Mouse (Mus musculus) hindbrain, embryonic 14.5 days (tissue): ENCODE measurements at regions not wholly inside any gene's neighbourhood (a gene's known extent, or its start where the extent isn't known, plus 50 kb on each side); places are given as distances from the start of the nearest gene placed in this dataset.

Experiments
- ATAC-seq: fragments of 200-750 bp; cut with Nextera tagmentation; 2 replicates; pipeline ENCODE4 v1.8.0; 2017; ENCODE audit warnings: moderate number of reproducible peaks, mild to moderate bottlenecking, moderate TSS enrichment, moderate library complexity; ENCODE audit not compliant: low FRiP score
- DNase-seq: peaks from one replicate; pipeline ENCODE4 v3.0.0-alpha.2; 2015; ENCODE audit warnings: low spot score
- H3K27ac ChIP-seq: fragments of 300-500 bp; sonication (generic); 2 replicates; pipeline ENCODE4 v1.5.1; 2014; ENCODE audit warnings: mild to moderate bottlenecking, moderate library complexity
- H3K27me3 ChIP-seq: fragments of 300-500 bp; sonication (generic); 2 replicates; pipeline ENCODE4 v1.6.1; 2014; ENCODE audit warnings: mild to moderate bottlenecking, low read length, mixed read lengths; ENCODE audit not compliant: control insufficient read depth, insufficient read depth
- H3K36me3 ChIP-seq: fragments of 300-500 bp; sonication (generic); replicated peaks from 2 replicates; pipeline ENCODE4 v1.6.1; 2014; ENCODE audit not compliant: control insufficient read depth, insufficient read depth
- H3K4me1 ChIP-seq: fragments of 300-500 bp; sonication (generic); replicated peaks from 2 replicates; pipeline ENCODE4 v1.6.1; 2014; ENCODE audit warnings: antibody characterized with exemption, low read length, mixed read lengths; ENCODE audit not compliant: control insufficient read depth, insufficient read depth
- H3K4me2 ChIP-seq: fragments of 300-500 bp; sonication (generic); replicated peaks from 2 replicates; pipeline ENCODE4 v1.6.1; 2014; ENCODE audit warnings: mild to moderate bottlenecking, moderate library complexity
- H3K4me3 ChIP-seq: fragments of 300-500 bp; sonication (generic); replicated peaks from 2 replicates; pipeline ENCODE4 v1.5.1; 2014; ENCODE audit warnings: mild to moderate bottlenecking, low read length
- H3K9ac ChIP-seq: fragments of 300-500 bp; sonication (generic); 2 replicates; pipeline ENCODE4 v1.6.1; 2014
- H3K9me3 ChIP-seq: fragments of 300-500 bp; sonication (generic); 2 replicates; pipeline ENCODE4 v1.6.1; 2016; ENCODE audit warnings: low read length; ENCODE audit not compliant: control insufficient read depth
- WGBS: fragments of 180-500 bp; shearing (Covaris S2); extraction: QIAGEN DNeasy Blood & Tissue Kit; methylation state at CpG from one replicate; pipeline ENCODE4 v1.1.7; 2014; 5-methylcytosine and 5-hydroxymethylcytosine counted together

- H3K9ac ChIP-seq, result no peak overlapping the region
- 74% methylated on average over 1 of the region's 1 CpGs for WGBS
- no peaks in the 10 kb centered on the region for H3K4me1 ChIP-seq
- H3K9me3 ChIP-seq, result no peaks in the 10 kb centered on the region
- H3K27ac ChIP-seq, result no peak overlapping the region
- no peak overlapping the region for H3K4me2 ChIP-seq
- H3K4me3 ChIP-seq, result no peak overlapping the region
- H3K36me3 ChIP-seq, result no peaks in the 10 kb centered on the region
- ATAC-seq (no peak), DNase-seq (no peak)
- no peaks in the 10 kb centered on the region for H3K27me3 ChIP-seq
These were observed 114.6 kb upstream of the Slco6d1 start for GRCm38 (mm10) chr1:98306363-98306762.

- Histone ChIP-seq H3K4me1 (no peaks in the 10 kb centered on the region), H3K4me2 (no peak overlapping the region), H3K27me3 (no peaks in the 10 kb centered on the region), H3K9me3 (no peaks in the 10 kb centered on the region), H3K4me3 (no peak overlapping the region), H3K27ac (no peak overlapping the region), H3K36me3 (no peaks in the 10 kb centered on the region), H3K9ac (no peak overlapping the region)
- 92% methylated on average over 2 of the region's 2 CpGs for WGBS
- ATAC-seq (no peak), DNase-seq (no peak)
These were observed 113.4 kb upstream of the Slco6d1 start for GRCm38 (mm10) chr1:98307519-98307918.

DNA sequence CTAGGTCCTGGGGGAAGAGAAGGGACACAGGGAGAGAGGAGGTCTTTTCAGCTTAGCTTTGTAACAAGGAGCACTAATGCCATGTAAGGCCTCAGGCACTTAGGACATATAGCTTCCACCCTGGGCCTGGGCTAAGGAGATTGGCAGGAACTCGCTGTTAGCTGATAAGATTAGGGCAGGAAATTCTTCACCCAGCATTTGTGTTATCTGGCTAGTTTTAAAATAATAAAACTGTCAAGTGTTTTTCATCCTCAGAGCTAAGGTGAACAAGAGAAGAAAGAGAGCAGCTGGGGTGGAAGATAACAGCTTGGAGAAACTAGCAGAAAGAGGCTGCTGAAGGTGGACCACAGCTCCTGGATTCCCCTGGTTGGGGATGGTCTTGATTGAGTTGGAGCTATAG, 111.0 kb upstream of the Slco6d1 start:
- Histone ChIP-seq H3K36me3 (no peaks in the 10 kb centered on the region), H3K4me2 (no peak overlapping the region), H3K4me1 (no peaks in the 10 kb centered on the region), H3K27ac (no peak overlapping the region), H3K4me3 (no peak overlapping the region), H3K9me3 (no peaks in the 10 kb centered on the region), H3K9ac (no peak overlapping the region), H3K27me3 (no peaks in the 10 kb centered on the region)
- WGBS, result 81% methylated on average over 1 of the region's 1 CpGs
- DNase-seq, result no peak
- no peak for ATAC-seq

GRCm38 (mm10) chr1:98350095-98350549, 70.8 kb upstream of the Slco6d1 start:
- H3K4me3 ChIP-seq, result no peak overlapping the region
- no peak overlapping the region for H3K4me2 ChIP-seq
- H3K9ac ChIP-seq, result no peak overlapping the region
- no peaks in the 10 kb centered on the region for H3K27me3 ChIP-seq
- no peaks in the 10 kb centered on the region for H3K4me1 ChIP-seq
- ATAC-seq, result peak; percentile 79
- DNase-seq, result peak; percentile 88
- H3K36me3 ChIP-seq, result no peaks in the 10 kb centered on the region
- no peak overlapping the region for H3K27ac ChIP-seq
- WGBS, result 19% methylated on average over 4 of the region's 4 CpGs
- no peaks in the 10 kb centered on the region for H3K9me3 ChIP-seq

DNA sequence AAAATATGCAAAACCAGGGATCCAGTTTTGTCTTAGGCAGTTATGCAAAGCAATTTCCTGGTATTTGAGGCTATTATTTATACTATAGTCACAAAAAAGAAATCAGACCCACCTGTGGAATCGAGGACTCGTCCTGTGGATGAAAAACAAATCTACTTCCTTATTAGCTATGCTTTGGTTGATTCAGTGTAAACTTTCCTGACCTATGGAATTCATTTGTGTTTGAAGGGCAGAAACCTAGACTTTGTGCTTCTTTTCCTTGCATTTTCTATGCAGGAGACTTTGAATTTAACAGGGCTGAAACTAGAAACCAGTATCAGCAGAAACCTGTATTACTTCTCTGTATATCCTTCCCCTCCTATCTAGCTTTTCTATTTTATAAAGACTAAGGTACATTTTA, 70.2 kb upstream of the Slco6d1 start:
- Histone ChIP-seq H3K27ac (no peak overlapping the region), H3K27me3 (no peaks in the 10 kb centered on the region), H3K4me3 (no peak overlapping the region), H3K4me1 (no peaks in the 10 kb centered on the region), H3K9ac (no peak overlapping the region), H3K36me3 (no peaks in the 10 kb centered on the region), H3K9me3 (no peaks in the 10 kb centered on the region), H3K4me2 (no peak overlapping the region)
- no peak for ATAC-seq
- DNase-seq, result no peak
- 84% methylated on average over 2 of the region's 2 CpGs for WGBS

GRCm38 (mm10) chr1:98351530-98351929, 69.4 kb upstream of the Slco6d1 start:
- no peak overlapping the region for H3K4me2 ChIP-seq
- DNase-seq, result no peak

More at GRCm38 (mm10) chr1:98351530-98351929, 69.4 kb upstream of the Slco6d1 start:
- H3K27ac ChIP-seq, result no peak overlapping the region
- no peaks in the 10 kb centered on the region for H3K27me3 ChIP-seq
- no peaks in the 10 kb centered on the region for H3K4me1 ChIP-seq
- WGBS, result 82% methylated on average over 2 of the region's 2 CpGs
- no peak overlapping the region for H3K4me3 ChIP-seq
- no peaks in the 10 kb centered on the region for H3K9me3 ChIP-seq
- no peak for ATAC-seq
- H3K9ac ChIP-seq, result no peak overlapping the region
- H3K36me3 ChIP-seq, result no peaks in the 10 kb centered on the region
